Mouse (Mus musculus) midbrain, embryonic 11.5 days (tissue): ENCODE measurements around the gene Fam192a. TPM values are rescaled to one million over a fixed set of nuclear protein-coding genes. Genes with fewer than 3 reads are reported as not detected.
A peak's percentile ranks its signal among the peaks of the same experiment; 100 is the strongest.

ENCODE experiments used
- ATAC-seq: fragments of 200-750 bp; cut with Nextera tagmentation; 2 replicates; pipeline ENCODE4 v1.8.0; 2017; ENCODE audit warnings: moderate TSS enrichment, moderate library complexity; ENCODE audit not compliant: low FRiP score
- DNase-seq: peaks from one replicate; pipeline ENCODE4 v3.0.0; 2015; ENCODE audit warnings: low spot score; ENCODE audit errors: missing footprints
- H3K27ac ChIP-seq: fragments of 300-500 bp; sonication (generic); 2 replicates; pipeline ENCODE4 v1.5.1; 2014; ENCODE audit warnings: low read depth, low read length
- H3K27me3 ChIP-seq: fragments of 300-500 bp; sonication (generic); 2 replicates; pipeline ENCODE4 v1.6.1; 2014; ENCODE audit warnings: mild to moderate bottlenecking, low read length, moderate library complexity, mixed read lengths; ENCODE audit not compliant: control insufficient read depth, insufficient read depth
- H3K36me3 ChIP-seq: fragments of 300-500 bp; sonication (generic); 2 replicates; pipeline ENCODE4 v1.6.1; 2014; ENCODE audit warnings: mild to moderate bottlenecking, low read length, moderate library complexity, mixed read lengths; ENCODE audit not compliant: control insufficient read depth, insufficient read depth
- H3K4me1 ChIP-seq: fragments of 300-500 bp; sonication (generic); 2 replicates; pipeline ENCODE4 v1.6.1; 2014; ENCODE audit warnings: low read length; ENCODE audit not compliant: control insufficient read depth, insufficient read depth
- H3K4me2 ChIP-seq: fragments of 300-500 bp; sonication (generic); 2 replicates; pipeline ENCODE4 v1.6.1; 2014; ENCODE audit warnings: mild to moderate bottlenecking, moderate library complexity
- H3K4me3 ChIP-seq: fragments of 300-500 bp; sonication (generic); 2 replicates; pipeline ENCODE4 v1.5.1; 2014; ENCODE audit warnings: low read depth, low read length
- H3K9ac ChIP-seq: fragments of 300-500 bp; sonication (generic); 2 replicates; pipeline ENCODE4 v1.6.1; 2014; ENCODE audit warnings: low read length
- H3K9me3 ChIP-seq: fragments of 300-500 bp; sonication (generic); 2 replicates; pipeline ENCODE4 v1.6.1; 2016; ENCODE audit warnings: low read length; ENCODE audit not compliant: control insufficient read depth
- WGBS: fragments of 180-500 bp; shearing (Covaris S2); extraction: QIAGEN DNeasy Blood & Tissue Kit; methylation state at CpG from one replicate; pipeline ENCODE4 v1.1.7; 2014; 5-methylcytosine and 5-hydroxymethylcytosine counted together
- polyA plus RNA-seq: library from polyadenylated mRNA; unstranded; fragments of >200 nt; fragmentation: Nextera tagmentation; extraction: Ambion mirVana; gene quantifications from 2 replicates; pipeline ENCODE4 v1.2.1, GENCODE M21; 2014

The Fam192a gene
- polyA plus RNA-seq, 1 experiment from 2014 or later: 107 TPM

- no peak for DNase-seq
- no peak for ATAC-seq
- H3K4me2 ChIP-seq: no peak overlapping the region
- no peaks in the 10 kb centered on the region for H3K27me3 ChIP-seq
- H3K9me3 ChIP-seq: no peaks in the 10 kb centered on the region
- 82% methylated on average over 8 of the region's 8 CpGs for WGBS
- H3K4me3 ChIP-seq: no peak overlapping the region
- no peak overlapping the region for H3K27ac ChIP-seq
- no peak overlapping the region for H3K9ac ChIP-seq
- H3K36me3 ChIP-seq: no peaks in the 10 kb centered on the region
- peaks cover 4% of the 10 kb centered on the region; the same call in 1 of the 2 replicates for H3K4me1 ChIP-seq
Measured at GRCm38 (mm10) chr8:94543981-94544380, 57.8 kb downstream of the Fam192a start.

- no peak overlapping the region for H3K9ac ChIP-seq
- DNase-seq (no peak), ATAC-seq (no peak)
- H3K4me3 ChIP-seq: no peak overlapping the region
- no peak overlapping the region for H3K27ac ChIP-seq
- H3K36me3 ChIP-seq: no peaks in the 10 kb centered on the region
- no peaks in the 10 kb centered on the region for H3K27me3 ChIP-seq
- 83% methylated on average over 18 of the region's 18 CpGs for WGBS
- no peaks in the 10 kb centered on the region for H3K9me3 ChIP-seq
- peaks cover 4% of the 10 kb centered on the region; the same call in 1 of the 2 replicates for H3K4me1 ChIP-seq
- H3K4me2 ChIP-seq: no peak overlapping the region
Measured at GRCm38 (mm10) chr8:94540889-94541795, 60.7 kb downstream of the Fam192a start.

GRCm38 (mm10) chr8:94540025-94540424, 61.8 kb downstream of the Fam192a start:
- H3K9me3 ChIP-seq: no peaks in the 10 kb centered on the region
- ATAC-seq (no peak), DNase-seq (no peak)
- 85% methylated on average over 2 of the region's 2 CpGs for WGBS
- H3K36me3 ChIP-seq: no peaks in the 10 kb centered on the region
- no peak overlapping the region for H3K4me3 ChIP-seq
- H3K4me1 ChIP-seq: peaks cover 5% of the 10 kb centered on the region; the same call in 1 of the 2 replicates
- peaks cover under 1% of the 10 kb centered on the region; the same call in 1 of the 2 replicates for H3K27me3 ChIP-seq
- no peak overlapping the region for H3K9ac ChIP-seq
- H3K4me2 ChIP-seq: no peak overlapping the region
- no peak overlapping the region for H3K27ac ChIP-seq

- 88% methylated on average over 2 of the region's 2 CpGs for WGBS
- no peak for ATAC-seq
- H3K4me1 ChIP-seq: peaks cover 14% of the 10 kb centered on the region
Measured at GRCm38 (mm10) chr8:94537456-94537855, 64.3 kb downstream of the Fam192a start.

GRCm38 (mm10) chr8:94535631-94536030, 66.2 kb downstream of the Fam192a start:
- H3K27me3 ChIP-seq: peaks cover 15% of the 10 kb centered on the region
- H3K36me3 ChIP-seq: no peaks in the 10 kb centered on the region
- no peak for DNase-seq
- H3K4me3 ChIP-seq: no peak overlapping the region
- H3K4me2 ChIP-seq: no peak overlapping the region
- H3K4me1 ChIP-seq: peaks cover 17% of the 10 kb centered on the region
- no peaks in the 10 kb centered on the region for H3K9me3 ChIP-seq
- WGBS: 80% methylated on average over 7 of the region's 7 CpGs
- ATAC-seq: no peak
- no peak overlapping the region for H3K9ac ChIP-seq
- H3K27ac ChIP-seq: no peak overlapping the region

More at GRCm38 (mm10) chr8:94537456-94537855, 64.3 kb downstream of the Fam192a start:
- DNase-seq: no peak
- Histone ChIP-seq H3K4me2 (no peak overlapping the region), H3K4me3 (no peak overlapping the region), H3K27me3 (peaks cover 15% of the 10 kb centered on the region), H3K36me3 (no peaks in the 10 kb centered on the region), H3K9ac (no peak overlapping the region), H3K27ac (no peak overlapping the region), H3K9me3 (no peaks in the 10 kb centered on the region)

- Histone ChIP-seq H3K4me2 (no peak overlapping the region), H3K27me3 (peaks cover 15% of the 10 kb centered on the region), H3K9me3 (no peaks in the 10 kb centered on the region), H3K4me3 (no peak overlapping the region), H3K27ac (no peak overlapping the region), H3K9ac (no peak overlapping the region), H3K36me3 (no peaks in the 10 kb centered on the region), H3K4me1 (peaks cover 14% of the 10 kb centered on the region)
- DNase-seq (no peak), ATAC-seq (no peak)
- 58% methylated on average over 4 of the region's 4 CpGs for WGBS
Measured at GRCm38 (mm10) chr8:94534612-94535011, 67.2 kb downstream of the Fam192a start.

- Histone ChIP-seq H3K4me3 (peak within 1 kb of the TSS; percentile 63), H3K4me2 (peak within 1 kb of the TSS; percentile 90), H3K27me3 (peaks cover 15% of the 10 kb centered on the region), H3K9ac (peak within 1 kb of the TSS; percentile 83), H3K9me3 (no peaks in the 10 kb centered on the region), H3K36me3 (no peaks in the 10 kb centered on the region), H3K4me1 (peaks cover 14% of the 10 kb centered on the region), H3K27ac (no peak within 1 kb of the TSS; the same call in 1 of the 2 replicates)
- DNase-seq (peak; percentile 94), ATAC-seq (peak; percentile 84)
- WGBS: under 1% methylated on average over 67 of the region's 81 CpGs
Measured at GRCm38 (mm10) chr8:94532873-94533671, 68.7 kb downstream of the Fam192a start, which contains the start of gene Cpne2. TSS of gene Cpne2 (plus strand) at chr8:94532990.

GRCm38 (mm10) chr8:94532525-94532872, 69.3 kb downstream of the Fam192a start:
- peak; percentile 94 for DNase-seq
- H3K9ac ChIP-seq: peak overlapping the region; percentile 83
- no peak; the same call in 1 of the 2 replicates for ATAC-seq
- WGBS: under 1% methylated on average over 34 of the region's 34 CpGs
- H3K36me3 ChIP-seq: no peaks in the 10 kb centered on the region
- H3K4me2 ChIP-seq: peak overlapping the region; percentile 90
- H3K27me3 ChIP-seq: peaks cover 15% of the 10 kb centered on the region
- no peak overlapping the region; the same call in 1 of the 2 replicates for H3K27ac ChIP-seq
- peak overlapping the region; percentile 63 for H3K4me3 ChIP-seq
- no peaks in the 10 kb centered on the region for H3K9me3 ChIP-seq
- peaks cover 14% of the 10 kb centered on the region for H3K4me1 ChIP-seq
